Mouse (Mus musculus) ES-Bruce4 (cell line): ENCODE measurements at regions not wholly inside any gene's neighbourhood (a gene's known extent, or its start where the extent isn't known, plus 50 kb on each side); places are given as distances from the start of the nearest gene placed in this dataset.

ENCODE experiments used
- CTCF ChIP-seq: IDR thresholded peaks from one replicate; pipeline ENCODE4 v1.8.1; 2011; ENCODE audit warnings: low read depth, low read length
- POLR2A ChIP-seq: IDR thresholded peaks from one replicate; pipeline ENCODE4 v1.8.1; 2011; ENCODE audit warnings: low read length; ENCODE audit not compliant: insufficient read depth

GRCm38 (mm10) chr1:137254634-137255033, 294.4 kb upstream of the Nr5a2 start:
- TF ChIP-seq POLR2A (no peak), CTCF (no peak)
